Mouse (Mus musculus) limb, embryonic 14.5 days (tissue): ENCODE data around the gene Trp53i11. TPM values are rescaled to one million over a fixed set of nuclear protein-coding genes. Genes with fewer than 3 reads are reported as not detected.

Experiments
- ATAC-seq: fragments of 200-750 bp; cut with Nextera tagmentation; 2 replicates; pipeline ENCODE4 v1.8.0; 2017; ENCODE audit warnings: low read depth, moderate number of reproducible peaks, moderate TSS enrichment; ENCODE audit not compliant: low FRiP score
- DNase-seq: peaks from one replicate; pipeline ENCODE4 v3.0.0-alpha.2; 2015; ENCODE audit warnings: low spot score
- H3K27ac ChIP-seq: fragments of 300-500 bp; sonication (generic); replicated peaks from 2 replicates; pipeline ENCODE4 v1.5.1; 2014; ENCODE audit warnings: low read depth, mild to moderate bottlenecking, low read length, moderate library complexity, mixed read lengths
- H3K27me3 ChIP-seq: fragments of 300-500 bp; sonication (generic); 2 replicates; pipeline ENCODE4 v1.6.1; 2014; ENCODE audit warnings: low read length, mixed read lengths; ENCODE audit not compliant: control insufficient read depth, insufficient read depth
- H3K36me3 ChIP-seq: fragments of 300-500 bp; sonication (generic); 2 replicates; pipeline ENCODE4 v1.6.1; 2014; ENCODE audit warnings: mild to moderate bottlenecking, low read length, moderate library complexity, mixed read lengths; ENCODE audit not compliant: control insufficient read depth, insufficient read depth
- H3K4me1 ChIP-seq: fragments of 300-500 bp; sonication (generic); 2 replicates; pipeline ENCODE4 v1.6.1; 2014; ENCODE audit warnings: antibody characterized with exemption, low read length, mixed read lengths; ENCODE audit not compliant: control insufficient read depth, insufficient read depth
- H3K4me2 ChIP-seq: fragments of 300-500 bp; sonication (generic); replicated peaks from 2 replicates; pipeline ENCODE4 v1.6.1; 2014; ENCODE audit warnings: low read depth, mild to moderate bottlenecking, low read length, moderate library complexity; ENCODE audit not compliant: severe bottlenecking
- H3K4me3 ChIP-seq: fragments of 300-500 bp; sonication (generic); replicated peaks from 2 replicates; pipeline ENCODE4 v1.5.1; 2014; ENCODE audit warnings: low read length
- H3K9ac ChIP-seq: fragments of 300-500 bp; sonication (generic); 2 replicates; pipeline ENCODE4 v1.6.1; 2014; ENCODE audit warnings: mild to moderate bottlenecking, low read depth, low read length, moderate library complexity; ENCODE audit not compliant: severe bottlenecking
- H3K9me3 ChIP-seq: fragments of 300-500 bp; sonication (generic); 2 replicates; pipeline ENCODE4 v1.6.1; 2016; ENCODE audit warnings: low read length; ENCODE audit not compliant: control insufficient read depth
- POLR2A ChIP-seq: fragments of 200-500 bp; IDR thresholded peaks from 2 replicates; pipeline ENCODE4 v1.8.0; 2012; ENCODE audit warnings: inconsistent platforms, mild to moderate bottlenecking, moderate library complexity, borderline replicate concordance; ENCODE audit not compliant: insufficient read depth, insufficient read length; ENCODE audit errors: extremely low read depth
- WGBS: fragments of 180-500 bp; shearing (Covaris S2); extraction: QIAGEN DNeasy Blood & Tissue Kit; methylation state at CpG from one replicate; pipeline ENCODE4 v1.1.7; 2014; 5-methylcytosine and 5-hydroxymethylcytosine counted together
- polyA plus RNA-seq, 2 experiments: library from polyadenylated mRNA; depleted of rRNA in 1 of 2; stranded (reverse) in 1 of 2; unstranded in 1 of 2; fragments of >200 nt; fragmentation: Nextera tagmentation in 1 of 2; extraction: Ambion mirVana in 1 of 2; gene quantifications; 2 replicates each; pipeline versions ENCODE4 v1.2.1 to v1.2.3; 2012 to 2014

Gene Trp53i11
- polyA plus RNA-seq (2012; rRNA removed) (30.5 and 36.9 TPM in 2 replicates), polyA plus RNA-seq (2014; fragmentation: Nextera tagmentation; extraction: Ambion mirVana) (26.6 and 37.4 TPM in 2 replicates)

DNA sequence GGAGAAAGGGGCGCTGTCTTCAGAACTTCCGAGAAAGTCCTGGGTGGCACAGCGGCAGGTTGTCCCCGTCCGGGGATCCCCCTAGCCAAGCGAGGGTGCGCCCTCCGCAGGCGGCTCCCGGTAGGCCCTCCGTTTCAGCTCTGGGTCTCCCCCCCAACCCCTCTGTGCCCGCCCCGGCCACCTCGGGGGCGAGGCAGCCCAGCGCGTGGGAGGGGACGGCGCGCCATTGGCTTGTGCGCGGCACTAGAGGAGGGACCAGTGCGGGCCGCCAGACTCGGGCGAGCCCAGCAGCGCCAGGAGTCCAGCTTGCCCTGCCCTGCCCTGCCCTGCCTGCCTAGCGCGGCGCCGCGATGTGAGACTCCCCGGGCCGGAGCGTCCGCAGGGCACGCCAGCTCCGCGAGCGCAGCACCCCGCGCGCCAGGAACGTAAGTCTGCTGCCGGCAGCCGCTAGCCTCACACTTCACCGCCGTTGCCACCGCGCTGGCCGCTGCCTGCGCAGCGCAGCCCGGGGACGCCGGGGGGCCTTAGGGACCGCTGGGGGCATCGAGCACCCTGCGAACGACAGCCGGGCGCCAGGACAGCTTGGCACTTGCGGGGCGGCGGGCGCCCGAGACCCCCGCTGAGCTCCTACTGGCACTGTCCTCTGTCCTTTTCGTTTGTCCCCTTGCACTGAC is at the start of gene Trp53i11:
Gene Trp53i11 (plus strand): TSS at position 226 of the 674 bp plus-strand sequence.
- Histone ChIP-seq H3K4me1 (peaks cover 10% of the 10 kb centered on the region; the same call in 1 of the 2 replicates), H3K4me2 (peak within 1 kb of the TSS; percentile 100), H3K27ac (0 out of 2 replicates have a peak within 1 kb of the TSS, but pooled peaks have one; percentile 28), H3K27me3 (no peaks in the 10 kb centered on the region), H3K4me3 (peak within 1 kb of the TSS; percentile 64), H3K36me3 (no peaks in the 10 kb centered on the region), H3K9ac (peak within 1 kb of the TSS; percentile 72), H3K9me3 (no peaks in the 10 kb centered on the region)
- no peak for TF ChIP-seq POLR2A
- ATAC-seq (peak; percentile 80), DNase-seq (peak; percentile 72)
- under 1% methylated on average over 37 of the region's 69 CpGs for WGBS

DNA sequence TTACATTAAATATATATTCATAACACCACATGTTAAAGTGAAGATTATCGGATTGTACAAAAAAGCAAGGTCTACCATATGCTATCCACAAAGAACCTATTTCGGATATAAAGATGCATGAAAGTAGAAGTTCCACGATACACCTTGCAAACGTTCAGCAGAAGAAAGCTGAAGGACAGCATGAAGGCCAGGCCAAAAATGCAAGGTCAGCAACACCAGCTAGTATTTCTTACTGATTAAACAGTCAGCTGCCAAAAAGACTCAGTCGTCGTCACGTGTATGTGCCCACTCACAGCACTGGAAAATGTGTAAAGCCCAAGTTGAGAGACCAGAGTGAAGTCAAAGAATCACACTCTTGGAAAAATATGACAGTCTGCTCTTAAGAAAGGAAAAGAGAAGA is 47.9 kb upstream of the Trp53i11 start:
- WGBS = 89% methylated on average over 7 of the region's 7 CpGs

GRCm38 (mm10) chr2:93141329-93141728 is 46.0 kb upstream of the Trp53i11 start:
- H3K4me1 ChIP-seq = no peaks in the 10 kb centered on the region
- no peaks in the 10 kb centered on the region for H3K36me3 ChIP-seq
- no peaks in the 10 kb centered on the region for H3K9me3 ChIP-seq
- no peak for TF ChIP-seq POLR2A
- H3K4me3 ChIP-seq = no peak overlapping the region
- no peak overlapping the region for H3K27ac ChIP-seq
- 78% methylated on average over 3 of the region's 3 CpGs for WGBS
- peak; percentile 50; the same call in 1 of the 2 replicates for ATAC-seq
- H3K4me2 ChIP-seq = no peak overlapping the region
- no peaks in the 10 kb centered on the region for H3K27me3 ChIP-seq
- H3K9ac ChIP-seq = no peak overlapping the region
- no peak for DNase-seq

More for the DNA sequence above, 47.9 kb upstream of the Trp53i11 start:
- no peaks in the 10 kb centered on the region for H3K9me3 ChIP-seq
- H3K4me3 ChIP-seq = no peak overlapping the region
- no peak for DNase-seq
- no peaks in the 10 kb centered on the region for H3K27me3 ChIP-seq
- H3K4me1 ChIP-seq = no peaks in the 10 kb centered on the region
- ATAC-seq = no peak
- H3K4me2 ChIP-seq = no peak overlapping the region
- TF ChIP-seq POLR2A = no peak
- no peak overlapping the region for H3K9ac ChIP-seq
- no peak overlapping the region for H3K27ac ChIP-seq
- H3K36me3 ChIP-seq = no peaks in the 10 kb centered on the region

DNA sequence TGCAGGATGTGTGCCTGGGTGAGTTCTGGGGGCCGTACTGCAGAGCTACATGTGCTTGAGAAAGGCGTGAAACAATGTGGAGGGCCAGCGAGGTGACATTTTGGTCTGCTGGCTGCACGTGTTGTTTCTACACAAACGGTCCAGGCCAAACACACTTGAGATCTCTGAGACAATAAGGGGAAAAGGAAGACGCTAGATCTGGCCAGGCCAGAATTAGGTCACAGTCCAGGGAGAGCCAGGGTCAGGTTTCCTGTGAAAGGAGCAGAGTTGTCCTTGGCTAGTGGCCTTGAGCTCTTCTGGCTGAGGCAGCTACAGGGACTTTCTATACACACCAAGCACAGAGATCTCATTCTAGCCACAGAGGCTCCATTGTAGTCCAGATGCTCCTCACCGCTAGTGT is 44.7 kb upstream of the Trp53i11 start:
- no peak for TF ChIP-seq POLR2A
- Histone ChIP-seq H3K4me1 (no peaks in the 10 kb centered on the region), H3K27ac (no peak overlapping the region; the same call in 1 of the 2 replicates), H3K9ac (no peak overlapping the region), H3K27me3 (no peaks in the 10 kb centered on the region), H3K4me2 (no peak overlapping the region), H3K4me3 (no peak overlapping the region), H3K9me3 (no peaks in the 10 kb centered on the region), H3K36me3 (no peaks in the 10 kb centered on the region)
- WGBS = 70% methylated on average over 7 of the region's 7 CpGs
- DNase-seq = no peak
- no peak for ATAC-seq

DNA sequence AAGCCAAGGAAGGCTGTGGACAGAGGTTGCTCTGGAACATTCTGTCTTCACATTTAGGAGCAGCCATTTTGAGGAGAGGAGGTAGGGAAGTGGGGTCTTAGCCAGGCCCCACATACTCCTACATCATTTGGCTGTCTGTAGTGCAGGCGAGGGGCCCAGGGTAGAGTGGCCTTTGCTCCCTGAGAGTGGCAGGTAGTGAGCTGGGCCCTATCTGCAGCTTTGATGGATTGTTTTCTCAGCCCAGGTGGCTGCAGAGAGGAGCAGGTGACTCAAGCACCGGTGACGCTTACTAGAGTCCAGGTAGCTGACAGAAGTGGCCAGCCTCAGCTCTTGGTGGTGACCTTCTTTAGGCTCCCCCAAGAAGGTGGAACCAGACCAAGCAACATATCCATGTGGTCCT is 43.2 kb upstream of the Trp53i11 start:
- WGBS = 96% methylated on average over 3 of the region's 3 CpGs
- no peaks in the 10 kb centered on the region for H3K27me3 ChIP-seq
- H3K9ac ChIP-seq = no peak overlapping the region
- H3K4me2 ChIP-seq = no peak overlapping the region
- no peak for DNase-seq
- no peak for ATAC-seq
- H3K4me1 ChIP-seq = no peaks in the 10 kb centered on the region
- H3K9me3 ChIP-seq = no peaks in the 10 kb centered on the region
- no peak overlapping the region for H3K27ac ChIP-seq
- H3K36me3 ChIP-seq = no peaks in the 10 kb centered on the region
- H3K4me3 ChIP-seq = no peak overlapping the region
- no peak for TF ChIP-seq POLR2A

DNA sequence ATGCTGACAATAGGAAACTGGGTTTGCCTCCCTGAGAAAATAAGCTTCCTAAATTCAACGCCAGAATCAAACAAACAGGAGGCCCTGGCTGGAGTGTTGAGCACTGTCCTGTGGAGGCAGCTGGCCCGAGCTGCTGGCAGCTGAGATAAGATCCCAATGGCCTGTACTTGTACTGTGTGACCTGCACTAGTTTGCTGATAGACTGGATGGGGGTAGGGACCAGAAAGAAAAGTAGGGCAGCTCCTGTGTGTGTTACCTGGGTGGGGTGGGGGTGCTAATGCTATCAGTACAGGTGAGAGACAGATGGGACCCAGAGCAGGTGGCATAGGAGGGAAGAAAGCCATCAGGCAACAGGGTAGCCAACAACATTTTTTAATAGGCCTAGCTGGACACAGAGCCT is 37.3 kb upstream of the Trp53i11 start:
- WGBS = 63% methylated on average over 2 of the region's 2 CpGs

More for the DNA sequence above, 37.3 kb upstream of the Trp53i11 start:
- H3K4me3 ChIP-seq = no peak overlapping the region
- ATAC-seq (no peak), DNase-seq (no peak)
- no peak overlapping the region for H3K4me2 ChIP-seq
- H3K9ac ChIP-seq = no peak overlapping the region
- H3K4me1 ChIP-seq = no peaks in the 10 kb centered on the region
- no peaks in the 10 kb centered on the region for H3K9me3 ChIP-seq
- no peak for TF ChIP-seq POLR2A
- no peaks in the 10 kb centered on the region for H3K36me3 ChIP-seq
- no peaks in the 10 kb centered on the region for H3K27me3 ChIP-seq
- H3K27ac ChIP-seq = no peak overlapping the region
